Mouse (Mus musculus): ENCODE measurements around the gene Gm10260. TPM values are rescaled to one million over a fixed set of nuclear protein-coding genes. Genes with fewer than 3 reads are reported as not detected.

Gm10260 gene
- total and polyA plus RNA-seq, 3 experiments: 1.6 to 24.5 (median 24.1) TPM

DNA sequence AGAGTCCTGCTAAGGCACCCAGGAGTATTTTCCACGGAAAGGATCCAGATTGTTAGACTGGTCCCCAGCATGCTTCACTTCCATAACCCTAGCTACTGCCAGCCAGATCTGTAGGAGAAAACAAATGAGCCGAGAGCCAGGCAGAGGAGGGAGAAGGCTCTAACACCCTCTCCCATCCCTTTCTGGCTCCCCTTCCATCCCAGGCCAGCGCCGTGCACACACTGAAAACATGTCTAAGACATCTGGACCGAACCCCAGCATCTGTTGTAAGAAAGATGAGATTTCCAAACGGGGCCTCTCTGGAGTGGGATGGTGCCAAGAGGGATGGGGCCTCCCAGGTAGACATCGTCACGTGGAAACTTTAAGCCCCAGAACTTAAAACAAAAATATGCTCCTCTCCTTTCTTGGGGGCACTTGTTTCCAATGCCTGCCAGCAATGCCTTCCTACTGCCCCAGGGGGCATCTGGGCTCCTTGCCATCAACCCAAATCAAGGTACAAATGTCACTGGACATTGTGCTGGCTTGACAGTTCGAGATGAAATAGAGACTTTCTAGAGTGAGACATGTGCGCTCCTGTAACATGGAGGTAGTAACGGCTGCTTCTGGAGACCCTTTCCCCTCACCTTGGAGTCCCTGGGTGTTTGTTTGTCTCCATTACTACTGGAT, 35.1 kb downstream of the Gm10260 start:
- TF ChIP-seq GATA2 (IDR thresholded peaks at IDR 0.05; ENCODE audit: borderline replicate concordance, low read depth, low read length) (no peak), CTCF (IDR thresholded peaks at IDR 0.05; ENCODE audit: low read depth, low read length) (no peak), TAL1 (conservative IDR thresholded peaks at IDR 0.05; ENCODE audit: low read depth, low read length) (no peak), POLR2AphosphoS5 (IDR thresholded peaks at IDR 0.05; ENCODE audit: insufficient replicate concordance, low read depth, low read length) (no peak), GATA1 (IDR thresholded peaks at IDR 0.05; ENCODE audit: borderline replicate concordance, low read length) (no peak)
- Histone ChIP-seq H3K36me3 (replicated peaks) (no peaks in the 10 kb centered on the region), H3K9me3 (replicated peaks) (no peaks in the 10 kb centered on the region), H3K4me3 (ENCODE audit: low read depth, low read length) (no peak overlapping the region), H3K27me3 (ENCODE audit: insufficient read depth, low read length) (no peaks in the 10 kb centered on the region), H3K4me1 (ENCODE audit: insufficient read depth, low read depth, low read length) (peaks cover 5% of the 10 kb centered on the region)
- no peak for ATAC-seq (ENCODE audit: extremely low read depth, insufficient number of reproducible peaks, low FRiP score, poor library complexity, severe bottlenecking)
- DNase-seq (ENCODE audit: low spot score): no peak

DNA sequence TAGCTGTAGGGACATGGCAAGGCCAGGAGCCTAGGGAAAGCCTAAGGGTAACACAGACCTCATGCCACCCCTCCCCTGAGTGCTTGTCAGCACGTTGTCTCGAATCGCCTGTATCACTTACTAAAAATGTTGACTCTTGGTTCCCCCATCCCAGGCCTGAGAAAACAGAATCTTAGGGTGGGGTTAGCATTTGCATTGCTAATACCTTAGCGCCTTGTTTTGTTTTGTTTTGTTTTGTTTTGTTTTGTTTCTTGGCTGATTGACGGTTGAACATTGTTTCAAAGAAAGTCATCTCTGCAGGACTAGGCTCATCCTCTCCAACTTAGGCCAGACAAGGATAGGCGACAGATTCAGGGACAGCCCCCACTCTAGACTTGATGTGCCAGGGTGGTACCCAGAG, 35.9 kb downstream of the Gm10260 start:
- Histone ChIP-seq H3K4me3 (ENCODE audit: low read depth, low read length) (no peak overlapping the region), H3K4me1 (ENCODE audit: insufficient read depth, low read depth, low read length) (peaks cover 5% of the 10 kb centered on the region), H3K27me3 (ENCODE audit: insufficient read depth, low read length) (no peaks in the 10 kb centered on the region), H3K36me3 (replicated peaks) (no peaks in the 10 kb centered on the region), H3K9me3 (replicated peaks) (no peaks in the 10 kb centered on the region)
- ATAC-seq (ENCODE audit: extremely low read depth, insufficient number of reproducible peaks, low FRiP score, poor library complexity, severe bottlenecking) (no peak), DNase-seq (ENCODE audit: low spot score) (no peak)
- TF ChIP-seq TAL1 (conservative IDR thresholded peaks at IDR 0.05; ENCODE audit: low read depth, low read length) (no peak), CTCF (IDR thresholded peaks at IDR 0.05; ENCODE audit: low read depth, low read length) (no peak), GATA1 (IDR thresholded peaks at IDR 0.05; ENCODE audit: borderline replicate concordance, low read length) (no peak), POLR2AphosphoS5 (IDR thresholded peaks at IDR 0.05; ENCODE audit: insufficient replicate concordance, low read depth, low read length) (no peak), GATA2 (IDR thresholded peaks at IDR 0.05; ENCODE audit: borderline replicate concordance, low read depth, low read length) (no peak)

GRCm38 (mm10) chr13:97712506-97713275, 47.7 kb downstream of the Gm10260 start:
- Histone ChIP-seq H3K4me1 (ENCODE audit: insufficient read depth, low read depth, low read length) (peaks cover 9% of the 10 kb centered on the region), H3K4me3 (ENCODE audit: low read depth, low read length) (no peak overlapping the region), H3K36me3 (replicated peaks) (no peaks in the 10 kb centered on the region), H3K27me3 (ENCODE audit: insufficient read depth, low read length) (no peaks in the 10 kb centered on the region), H3K9me3 (replicated peaks) (no peaks in the 10 kb centered on the region)
- no peak for DNase-seq (ENCODE audit: low spot score)
- TF ChIP-seq GATA1 (IDR thresholded peaks at IDR 0.05; ENCODE audit: borderline replicate concordance, low read length) (no peak), GATA2 (IDR thresholded peaks at IDR 0.05; ENCODE audit: borderline replicate concordance, low read depth, low read length) (no peak), TAL1 (conservative IDR thresholded peaks at IDR 0.05; ENCODE audit: low read depth, low read length) (no peak), POLR2AphosphoS5 (IDR thresholded peaks at IDR 0.05; ENCODE audit: insufficient replicate concordance, low read depth, low read length) (no peak), CTCF (IDR thresholded peaks at IDR 0.05; ENCODE audit: low read depth, low read length) (no peak)
- no peak for ATAC-seq (ENCODE audit: extremely low read depth, insufficient number of reproducible peaks, low FRiP score, poor library complexity, severe bottlenecking)

DNA sequence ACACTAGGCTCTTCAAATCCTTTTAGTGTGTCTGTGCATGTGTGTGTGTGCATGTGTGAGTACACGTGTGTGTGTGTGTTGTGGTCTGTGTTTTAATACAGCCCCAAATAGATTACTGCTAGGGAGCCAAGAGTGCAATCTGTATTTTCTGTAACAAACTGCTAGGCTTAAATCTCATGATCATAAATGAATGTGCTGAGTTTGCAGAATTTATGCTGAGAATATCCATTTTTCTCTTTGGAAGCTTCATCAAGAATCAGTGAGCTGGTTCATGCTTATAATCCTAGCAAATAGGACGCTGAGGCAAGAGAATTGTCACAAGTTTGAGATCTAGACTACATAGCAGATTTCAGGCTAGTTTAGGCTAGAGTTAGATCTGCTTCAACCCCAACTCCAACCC, 48.9 kb downstream of the Gm10260 start:
- H3K9me3 ChIP-seq (replicated peaks): no peaks in the 10 kb centered on the region
- no peak for ATAC-seq (ENCODE audit: extremely low read depth, insufficient number of reproducible peaks, low FRiP score, poor library complexity, severe bottlenecking)

More for the DNA sequence above, 48.9 kb downstream of the Gm10260 start:
- DNase-seq (ENCODE audit: low spot score): no peak
- Histone ChIP-seq H3K27me3 (ENCODE audit: insufficient read depth, low read length) (no peaks in the 10 kb centered on the region), H3K4me1 (ENCODE audit: insufficient read depth, low read depth, low read length) (peaks cover 9% of the 10 kb centered on the region), H3K36me3 (replicated peaks) (no peaks in the 10 kb centered on the region), H3K4me3 (ENCODE audit: low read depth, low read length) (no peak overlapping the region)
- TF ChIP-seq GATA1 (IDR thresholded peaks at IDR 0.05; ENCODE audit: borderline replicate concordance, low read length): no peak
- TF ChIP-seq POLR2AphosphoS5 (IDR thresholded peaks at IDR 0.05; ENCODE audit: insufficient replicate concordance, low read depth, low read length): no peak
- TF ChIP-seq GATA2 (IDR thresholded peaks at IDR 0.05; ENCODE audit: borderline replicate concordance, low read depth, low read length): no peak
- no peak for TF ChIP-seq CTCF (IDR thresholded peaks at IDR 0.05; ENCODE audit: low read depth, low read length)
- no peak for TF ChIP-seq TAL1 (conservative IDR thresholded peaks at IDR 0.05; ENCODE audit: low read depth, low read length)

Data from G1E (cell line).